Mouse (Mus musculus) bone marrow macrophage, adult 2 months (primary cell): ENCODE measurements around the gene Egflam.

Experiments
- CTCF ChIP-seq: IDR thresholded peaks from 2 replicates; pipeline ENCODE4 v1.5.1; 2012; ENCODE audit warnings: low read depth, mild to moderate bottlenecking, low read length, moderate library complexity
- POLR2A ChIP-seq: IDR thresholded peaks from 2 replicates; pipeline ENCODE4 v1.6.1; 2012; ENCODE audit warnings: mild to moderate bottlenecking, low read depth, low read length, borderline replicate concordance

DNA sequence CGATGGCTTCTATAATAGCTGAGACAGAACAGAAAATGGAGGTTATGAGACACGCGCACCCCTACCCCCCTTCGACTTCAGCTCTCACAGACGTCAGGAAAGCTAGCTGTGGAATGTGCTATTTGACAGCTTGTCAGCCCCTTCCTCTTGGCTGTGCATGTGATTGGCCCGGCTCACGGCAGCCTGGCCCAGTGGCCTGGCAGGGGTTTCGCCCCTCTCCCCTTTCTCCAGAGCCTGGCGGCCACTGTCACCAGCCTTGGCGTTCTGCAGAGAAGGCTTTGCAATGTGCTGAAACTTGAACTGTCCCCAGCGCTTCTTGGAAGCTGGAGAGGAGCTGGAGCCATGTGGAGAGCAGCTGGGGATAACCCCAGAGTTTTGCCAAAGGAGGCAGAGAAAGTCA is 175.4 kb downstream of the Egflam start:
- TF ChIP-seq CTCF (no peak), POLR2A (no peak)
